Mouse (Mus musculus): ENCODE data around the gene Gm49336. TPM values are rescaled to one million over a fixed set of nuclear protein-coding genes. Genes with fewer than 3 reads are reported as not detected.

Gm49336 gene
- total RNA-seq (2023) = 10 to 100 TPM; 38.5 to 43.5 TPM

GRCm38 (mm10) chr14:60251281-60252003 lies at the start of gene Gm49336, which contains the start of gene Nupl1:
Gene Gm49336 (minus strand): TSS chr14:60251507.
Gene Nupl1 (minus strand): TSS chr14:60251431.

GRCm38 (mm10) chr14:60264990-60265876 lies 13.9 kb upstream of the Gm49336 start, which contains the start of gene Mtmr6:
Gene Mtmr6 (plus strand): TSS chr14:60265228.

GRCm38 (mm10) chr14:60196884-60197283 lies 54.4 kb downstream of the Gm49336 start, which contains the start of gene Atp8a2:
Gene Atp8a2 (minus strand): TSS chr14:60197179.

Other genes starting within 250 kb of the Gm49336 start
- gene Atp8a2, start 54.3 kb downstream of the Gm49336 start, total RNA-seq (2023) = 1 to 10 TPM in 1 of 2 experiments, under 1 TPM in 1; 0.79 to 4.9 TPM
- gene Nupl1, start 76 bp downstream of the Gm49336 start, total RNA-seq (2023) = under 1 TPM; 0.16 to 0.31 TPM
- gene Mtmr6, start 13.7 kb upstream of the Gm49336 start, total RNA-seq (2023) = 10 to 100 TPM; 79.7 to 83.7 TPM
- gene Amer2, start 121.8 kb upstream of the Gm49336 start, total RNA-seq (2023) = 10 to 100 TPM; 20.3 to 23.9 TPM